Mouse (Mus musculus) intestine, postnatal 0 days (tissue): ENCODE data around the gene Ptprg. TPM values are rescaled to one million over a fixed set of nuclear protein-coding genes. Genes with fewer than 3 reads are reported as not detected.

ENCODE experiments used
- ATAC-seq: fragments of 200-750 bp; cut with Nextera tagmentation; 2 replicates; pipeline ENCODE4 v1.8.0; 2017; ENCODE audit warnings: mild to moderate bottlenecking, moderate TSS enrichment, moderate library complexity
- H3K27ac ChIP-seq: fragments of 300-500 bp; sonication (generic); 2 replicates; pipeline ENCODE4 v1.5.1; 2014; ENCODE audit warnings: mild to moderate bottlenecking, low read depth, low read length, moderate library complexity
- H3K27me3 ChIP-seq: fragments of 300-500 bp; sonication (generic); replicated peaks from 2 replicates; pipeline ENCODE4 v1.6.1; 2014; ENCODE audit warnings: low read length, mixed read lengths; ENCODE audit not compliant: control insufficient read depth, insufficient read depth
- H3K36me3 ChIP-seq: fragments of 300-500 bp; sonication (generic); 2 replicates; pipeline ENCODE4 v1.6.1; 2014; ENCODE audit warnings: mild to moderate bottlenecking, moderate library complexity; ENCODE audit not compliant: control insufficient read depth, insufficient read depth
- H3K4me1 ChIP-seq: fragments of 300-500 bp; sonication (generic); replicated peaks from 2 replicates; pipeline ENCODE4 v1.6.1; 2014; ENCODE audit warnings: antibody characterized with exemption, low read length, mixed read lengths; ENCODE audit not compliant: control insufficient read depth, insufficient read depth
- H3K4me2 ChIP-seq: fragments of 300-500 bp; sonication (generic); replicated peaks from 2 replicates; pipeline ENCODE4 v1.6.1; 2014; ENCODE audit warnings: low read depth, mild to moderate bottlenecking, moderate library complexity
- H3K4me3 ChIP-seq: fragments of 300-500 bp; sonication (generic); 2 replicates; pipeline ENCODE4 v1.5.1; 2014; ENCODE audit warnings: low read depth, low read length
- H3K9ac ChIP-seq: fragments of 300-500 bp; sonication (generic); 2 replicates; pipeline ENCODE4 v1.6.1; 2014; ENCODE audit warnings: mild to moderate bottlenecking, low read depth, low read length
- H3K9me3 ChIP-seq: fragments of 300-500 bp; sonication (generic); 2 replicates; pipeline ENCODE4 v1.6.1; 2016; ENCODE audit warnings: mixed run types; ENCODE audit not compliant: control insufficient read depth
- CTCF ChIP-seq: sonication (generic); IDR thresholded peaks from 2 replicates; pipeline ENCODE4 v1.5.1; 2016; ENCODE audit warnings: low read depth, mild to moderate bottlenecking, control low read depth, antibody characterized with exemption, moderate library complexity
- WGBS: fragments of 180-500 bp; shearing (Covaris S2); extraction: QIAGEN DNeasy Blood & Tissue Kit; methylation state at CpG from one replicate; pipeline ENCODE4 v1.1.7; 2014; 5-methylcytosine and 5-hydroxymethylcytosine counted together
- polyA plus RNA-seq: library from polyadenylated mRNA; unstranded; fragments of >200 nt; fragmentation: Nextera tagmentation; extraction: Ambion mirVana; gene quantifications from 2 replicates; pipeline ENCODE4 v1.2.1, GENCODE M21; 2015

The Ptprg gene
- polyA plus RNA-seq, 1 experiment from 2014 or later, result 3.7 TPM

GRCm38 (mm10) chr14:12153599-12153998, 600.3 kb downstream of the Ptprg start:
- Histone ChIP-seq H3K27me3 (no peaks in the 10 kb centered on the region), H3K9me3 (no peaks in the 10 kb centered on the region), H3K4me2 (no peak overlapping the region), H3K36me3 (peaks cover 4% of the 10 kb centered on the region; the same call in 1 of the 2 replicates), H3K27ac (no peak overlapping the region), H3K4me1 (no peaks in the 10 kb centered on the region), H3K9ac (no peak overlapping the region), H3K4me3 (no peak overlapping the region)
- no peak for TF ChIP-seq CTCF
- ATAC-seq, result no peak
- 83% methylated on average over 13 of the region's 13 CpGs for WGBS

- ATAC-seq, result no peak
- no peaks in the 10 kb centered on the region for H3K27me3 ChIP-seq
- H3K9ac ChIP-seq, result no peak overlapping the region
- H3K4me3 ChIP-seq, result no peak overlapping the region
- H3K4me2 ChIP-seq, result no peak overlapping the region
- H3K4me1 ChIP-seq, result peaks cover 9% of the 10 kb centered on the region; the same call in 1 of the 2 replicates
- no peak for TF ChIP-seq CTCF
- H3K36me3 ChIP-seq, result no peaks in the 10 kb centered on the region; the same call in 1 of the 2 replicates
- H3K27ac ChIP-seq, result no peak overlapping the region
- no peaks in the 10 kb centered on the region for H3K9me3 ChIP-seq
- 65% methylated on average over 14 of the region's 14 CpGs for WGBS
Observed at GRCm38 (mm10) chr14:12161738-12162310, 608.5 kb downstream of the Ptprg start.

GRCm38 (mm10) chr14:12162331-12162854, 609.1 kb downstream of the Ptprg start:
- no peaks in the 10 kb centered on the region for H3K27me3 ChIP-seq
- H3K9me3 ChIP-seq, result no peaks in the 10 kb centered on the region
- no peak overlapping the region for H3K9ac ChIP-seq
- H3K4me3 ChIP-seq, result no peak overlapping the region
- peaks cover 9% of the 10 kb centered on the region; the same call in 1 of the 2 replicates for H3K4me1 ChIP-seq
- peak; percentile 66 for ATAC-seq
- H3K4me2 ChIP-seq, result no peak overlapping the region
- no peaks in the 10 kb centered on the region; the same call in 1 of the 2 replicates for H3K36me3 ChIP-seq
- no peak for TF ChIP-seq CTCF
- WGBS, result 47% methylated on average over 5 of the region's 5 CpGs
- no peak overlapping the region for H3K27ac ChIP-seq

- 71% methylated on average over 4 of the region's 4 CpGs for WGBS
- H3K4me1 ChIP-seq, result peaks cover 9% of the 10 kb centered on the region; the same call in 1 of the 2 replicates
- H3K27ac ChIP-seq, result no peak overlapping the region
- no peaks in the 10 kb centered on the region for H3K9me3 ChIP-seq
- no peaks in the 10 kb centered on the region; the same call in 1 of the 2 replicates for H3K36me3 ChIP-seq
- no peak overlapping the region for H3K9ac ChIP-seq
- no peaks in the 10 kb centered on the region for H3K27me3 ChIP-seq
- TF ChIP-seq CTCF, result no peak
- no peak overlapping the region for H3K4me2 ChIP-seq
- ATAC-seq, result no peak
- H3K4me3 ChIP-seq, result no peak overlapping the region
Observed at GRCm38 (mm10) chr14:12163196-12163595, 609.9 kb downstream of the Ptprg start.

GRCm38 (mm10) chr14:12167215-12167614, 613.9 kb downstream of the Ptprg start:
- H3K27ac ChIP-seq, result no peak overlapping the region
- H3K9me3 ChIP-seq, result no peaks in the 10 kb centered on the region
- no peak for ATAC-seq
- no peak for TF ChIP-seq CTCF
- 90% methylated on average over 4 of the region's 4 CpGs for WGBS
- no peak overlapping the region for H3K4me3 ChIP-seq
- no peaks in the 10 kb centered on the region; the same call in 1 of the 2 replicates for H3K36me3 ChIP-seq
- H3K9ac ChIP-seq, result no peak overlapping the region
- no peak overlapping the region for H3K4me2 ChIP-seq
- H3K27me3 ChIP-seq, result no peaks in the 10 kb centered on the region
- H3K4me1 ChIP-seq, result 0 out of 2 replicates have a peak, but pooled peaks cover 6% of the 10 kb centered on the region

GRCm38 (mm10) chr14:12167651-12168050, 614.3 kb downstream of the Ptprg start:
- no peaks in the 10 kb centered on the region for H3K27me3 ChIP-seq
- no peak for ATAC-seq
- H3K27ac ChIP-seq, result no peak overlapping the region
- no peak overlapping the region for H3K4me2 ChIP-seq
- no peaks in the 10 kb centered on the region for H3K9me3 ChIP-seq
- no peak for TF ChIP-seq CTCF
- 86% methylated on average over 8 of the region's 8 CpGs for WGBS
- H3K4me3 ChIP-seq, result no peak overlapping the region
- no peaks in the 10 kb centered on the region; the same call in 1 of the 2 replicates for H3K36me3 ChIP-seq
- no peak overlapping the region for H3K9ac ChIP-seq
- H3K4me1 ChIP-seq, result 0 out of 2 replicates have a peak, but pooled peaks cover 2% of the 10 kb centered on the region
